Mouse (Mus musculus): ENCODE data around the gene Lamb2.

Lamb2 gene

GRCm38 (mm10) chr9:108461181-108461631 is 18.3 kb upstream of the Lamb2 start, which contains the start of gene Klhdc8b:
Gene Klhdc8b, minus strand, starts transcription at chr9:108461581.
- in situ Hi-C loops (cut with MboI; ENCODE audit: unreplicated experiment in 2 of 2): no loop called here

DNA sequence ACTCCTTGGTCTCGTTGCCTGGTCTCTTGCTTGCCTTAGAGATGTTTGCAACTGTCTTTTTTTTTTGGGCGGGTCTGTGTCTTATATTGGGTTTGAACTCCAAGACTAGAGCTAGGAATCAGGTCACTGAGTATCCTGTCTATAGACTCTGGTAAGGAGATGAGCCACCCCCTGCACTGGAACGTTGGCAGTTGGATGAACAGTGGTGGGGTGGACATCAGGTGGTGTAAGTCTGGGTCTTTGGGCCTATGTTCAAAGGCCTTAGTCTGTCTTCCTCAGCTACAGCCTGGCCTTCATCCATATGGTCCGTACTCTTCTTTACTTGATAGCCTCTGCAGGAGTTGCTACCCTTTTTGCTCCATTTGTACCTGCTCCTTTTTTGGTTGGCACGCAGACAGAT is 17.9 kb upstream of the Lamb2 start:
- in situ Hi-C loops (cut with MboI; ENCODE audit: unreplicated experiment in 2 of 2): no loop called here

DNA sequence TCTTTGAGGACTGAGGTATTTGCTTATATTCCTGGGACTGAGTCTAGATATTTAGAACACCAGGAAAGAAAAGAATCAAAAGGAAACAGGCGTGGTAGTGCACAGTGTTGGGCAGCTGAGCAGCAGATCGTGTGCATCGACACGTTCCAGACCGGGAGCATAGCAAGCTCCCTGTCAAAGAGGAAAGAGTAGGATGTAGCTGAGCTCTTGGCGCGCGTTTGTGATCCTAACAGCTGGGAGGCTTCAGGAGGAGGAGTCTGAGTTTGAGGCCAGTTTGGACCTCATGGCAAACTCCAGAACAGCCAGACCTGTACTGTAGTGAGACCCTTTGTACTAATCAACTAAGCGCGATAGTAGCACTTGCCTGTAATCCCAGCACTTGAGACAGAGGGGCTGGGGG is 17.3 kb upstream of the Lamb2 start:
- in situ Hi-C loops (cut with MboI; ENCODE audit: unreplicated experiment in 2 of 2): no loop called here

- in situ Hi-C loops (cut with MboI; ENCODE audit: unreplicated experiment in 2 of 2): no loop called here
Observed at GRCm38 (mm10) chr9:108463713-108464112, 15.8 kb upstream of the Lamb2 start.

GRCm38 (mm10) chr9:108466219-108466618 is 13.3 kb upstream of the Lamb2 start:
- in situ Hi-C loops (cut with MboI; ENCODE audit: unreplicated experiment in 2 of 2): no loop called here

DNA sequence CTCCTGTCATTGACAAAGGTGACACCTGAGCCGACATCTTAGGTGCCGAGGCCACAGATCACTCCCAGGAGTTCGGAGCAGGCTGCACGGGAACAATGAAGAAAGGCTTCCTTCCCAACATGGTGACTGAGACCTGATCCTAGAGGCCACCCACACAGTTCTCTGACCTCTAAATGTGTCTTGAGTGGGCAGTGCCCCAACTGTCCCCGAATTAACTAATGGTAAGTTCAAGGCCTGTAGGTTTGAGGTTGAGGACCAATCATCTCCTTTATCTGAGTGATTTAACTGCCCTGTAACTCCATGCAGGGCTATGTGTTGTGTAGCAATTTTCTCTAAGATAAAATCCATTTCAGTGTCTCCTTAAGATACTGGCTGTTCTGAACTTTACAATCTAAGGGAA is 10.1 kb upstream of the Lamb2 start:
- in situ Hi-C loops (cut with MboI; ENCODE audit: unreplicated experiment in 2 of 2): no loop called here

- in situ Hi-C loops (cut with MboI; ENCODE audit: unreplicated experiment in 2 of 2): no loop called here
Observed at GRCm38 (mm10) chr9:108469845-108470244, 9.7 kb upstream of the Lamb2 start.

DNA sequence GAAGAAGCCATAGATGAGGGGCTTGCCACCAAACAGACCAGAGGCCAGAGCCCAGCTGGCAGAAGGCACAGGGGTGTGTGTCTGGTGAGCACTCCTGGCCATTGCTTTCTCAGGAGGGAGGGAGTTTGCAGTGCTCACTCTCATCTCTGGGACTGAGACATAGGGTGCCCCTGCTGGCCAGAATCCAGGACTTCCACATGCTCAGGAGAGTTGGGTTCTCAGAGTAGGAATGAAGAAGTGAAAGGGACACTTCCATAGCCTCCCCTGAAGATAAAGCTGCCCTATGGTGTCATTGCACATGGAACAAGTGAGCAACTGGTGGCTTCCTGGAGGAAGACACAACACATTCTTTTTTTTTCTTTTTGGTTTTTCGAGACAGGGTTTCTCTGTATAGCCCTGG is 5.0 kb upstream of the Lamb2 start:
- in situ Hi-C loops (cut with MboI; ENCODE audit: unreplicated experiment in 2 of 2): no loop called here

DNA sequence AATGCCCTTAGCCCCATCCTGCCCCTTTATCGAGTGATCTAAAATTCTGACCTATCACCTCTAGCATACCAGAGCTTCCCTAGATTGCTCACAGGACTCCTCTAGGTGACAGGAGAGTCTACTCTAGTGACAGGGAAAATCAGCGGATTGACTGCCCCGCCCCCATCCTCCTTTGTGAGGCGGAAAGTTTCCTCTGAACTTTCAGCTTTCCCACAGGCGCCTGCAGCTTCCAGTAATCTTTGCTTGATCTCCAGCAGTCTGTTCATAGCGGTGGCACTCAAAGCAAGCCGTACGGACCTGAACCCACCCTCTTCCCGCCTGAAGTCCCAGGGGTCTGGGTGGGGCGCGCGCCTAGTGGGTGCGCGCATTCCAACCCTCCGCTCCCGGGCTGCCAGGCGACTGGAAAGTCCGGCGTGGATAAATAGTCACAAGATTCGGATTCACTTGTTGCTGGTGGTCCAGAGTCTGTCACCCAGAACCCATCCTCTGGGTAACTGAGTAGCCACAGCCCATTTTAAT is 839 bp upstream of the Lamb2 start:
- in situ Hi-C loops (cut with MboI; ENCODE audit: unreplicated experiment in 2 of 2): no loop called here

- in situ Hi-C loops (cut with MboI; ENCODE audit: unreplicated experiment in 2 of 2): no loop called here
Observed at GRCm38 (mm10) chr9:108479241-108479640, 295 bp upstream of the Lamb2 start.

- in situ Hi-C loops (cut with MboI; ENCODE audit: unreplicated experiment in 2 of 2): no loop called here
Observed at GRCm38 (mm10) chr9:108480813-108481519, 1.4 kb downstream of the Lamb2 start.

DNA sequence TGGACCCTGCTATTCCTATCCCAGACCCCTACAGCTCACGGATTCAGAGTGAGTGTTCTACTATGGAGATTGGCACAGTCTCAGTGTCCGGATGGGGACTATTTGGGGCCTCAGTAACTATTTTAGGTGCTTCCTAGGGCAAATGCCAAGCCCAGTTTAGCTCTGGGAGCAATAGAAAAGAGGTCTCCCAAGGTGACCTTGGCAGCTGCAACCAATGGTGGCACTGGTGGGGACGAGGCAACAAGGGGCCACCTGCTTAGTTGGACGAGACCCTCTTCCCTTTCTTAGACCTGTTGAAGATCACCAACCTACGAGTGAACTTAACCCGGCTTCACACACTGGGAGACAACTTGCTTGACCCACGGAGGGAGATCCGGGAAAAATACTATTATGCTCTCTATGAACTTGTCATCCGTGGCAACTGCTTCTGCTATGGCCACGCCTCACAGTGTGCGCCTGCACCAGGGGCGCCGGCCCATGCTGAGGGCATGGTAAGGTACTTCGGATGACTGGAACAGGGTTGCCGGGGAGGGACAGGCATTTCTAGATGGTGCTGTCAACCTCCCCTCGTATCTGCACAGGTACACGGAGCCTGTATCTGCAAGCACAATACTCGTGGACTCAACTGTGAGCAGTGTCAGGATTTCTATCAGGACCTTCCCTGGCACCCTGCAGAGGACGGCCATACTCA is 2.1 kb downstream of the Lamb2 start:
- in situ Hi-C loops (cut with MboI; ENCODE audit: unreplicated experiment in 2 of 2): no loop called here

DNA sequence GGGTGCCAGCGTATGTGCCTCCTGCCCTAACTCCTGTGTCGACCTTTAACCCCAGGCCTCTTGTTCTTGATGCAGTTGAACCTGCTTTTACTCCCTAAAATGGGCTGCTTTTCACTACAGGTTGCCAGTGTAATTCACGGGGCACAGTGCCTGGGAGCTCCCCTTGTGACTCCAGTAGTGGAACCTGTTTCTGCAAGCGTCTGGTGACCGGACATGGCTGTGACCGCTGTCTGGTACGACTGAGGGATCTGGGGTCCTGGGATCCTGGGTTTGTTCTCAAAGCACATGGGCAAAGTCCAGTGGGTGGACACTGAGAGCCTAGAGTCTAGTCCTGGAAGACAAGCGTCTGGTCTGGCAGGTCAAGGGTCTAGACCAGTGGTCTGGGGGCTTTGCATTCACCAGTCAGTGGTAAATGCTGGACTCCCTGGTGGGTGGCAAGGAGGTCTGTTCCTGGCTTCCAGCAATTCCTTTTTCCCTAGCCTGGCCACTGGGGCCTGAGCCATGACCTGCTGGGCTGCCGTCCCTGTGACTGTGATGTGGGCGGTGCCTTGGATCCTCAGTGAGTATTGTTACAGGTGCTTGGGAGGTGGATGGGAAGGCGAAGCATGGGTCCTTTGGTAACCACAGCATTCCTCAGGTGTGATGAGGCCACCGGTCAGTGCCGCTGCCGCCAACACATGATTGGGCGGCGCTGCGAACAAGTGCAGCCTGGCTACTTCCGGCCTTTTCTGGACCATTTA is 3.7 kb downstream of the Lamb2 start:
- in situ Hi-C loops (cut with MboI; ENCODE audit: unreplicated experiment in 2 of 2): no loop called here

GRCm38 (mm10) chr9:108484021-108484420 is 4.5 kb downstream of the Lamb2 start:
- in situ Hi-C loops (cut with MboI; ENCODE audit: unreplicated experiment in 2 of 2): no loop called here

DNA sequence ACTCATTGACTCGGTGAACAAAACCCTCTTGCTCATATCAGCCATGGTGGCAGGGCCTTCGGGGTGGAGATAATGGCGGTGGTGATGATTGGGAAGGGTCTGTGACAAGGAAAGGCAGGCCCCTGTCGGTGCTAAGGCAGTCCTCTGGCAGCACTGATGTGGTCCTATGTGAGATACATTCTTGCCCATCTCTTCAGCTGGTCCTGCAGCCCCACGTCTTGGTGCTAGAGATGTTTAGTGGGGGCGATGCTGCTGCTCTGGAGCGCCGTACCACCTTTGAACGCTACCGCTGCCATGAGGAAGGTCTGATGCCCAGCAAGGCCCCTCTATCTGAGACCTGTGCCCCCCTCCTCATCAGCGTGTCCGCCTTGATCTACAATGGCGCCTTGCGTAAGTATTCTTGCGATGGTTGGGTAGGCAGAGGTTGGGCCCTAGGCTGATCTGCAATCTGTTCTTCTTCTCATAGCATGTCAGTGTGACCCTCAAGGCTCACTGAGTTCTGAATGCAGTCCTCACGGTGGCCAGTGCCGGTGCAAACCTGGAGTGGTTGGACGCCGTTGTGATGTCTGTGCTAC is 5.9 kb downstream of the Lamb2 start:
- in situ Hi-C loops (cut with MboI; ENCODE audit: unreplicated experiment in 2 of 2): no loop called here

- in situ Hi-C loops (cut with MboI; ENCODE audit: unreplicated experiment in 2 of 2): no loop called here
Observed at GRCm38 (mm10) chr9:108486973-108487530, 7.5 kb downstream of the Lamb2 start.

GRCm38 (mm10) chr9:108488403-108488802 is 8.9 kb downstream of the Lamb2 start:
- in situ Hi-C loops (cut with MboI; ENCODE audit: unreplicated experiment in 2 of 2): no loop called here

DNA sequence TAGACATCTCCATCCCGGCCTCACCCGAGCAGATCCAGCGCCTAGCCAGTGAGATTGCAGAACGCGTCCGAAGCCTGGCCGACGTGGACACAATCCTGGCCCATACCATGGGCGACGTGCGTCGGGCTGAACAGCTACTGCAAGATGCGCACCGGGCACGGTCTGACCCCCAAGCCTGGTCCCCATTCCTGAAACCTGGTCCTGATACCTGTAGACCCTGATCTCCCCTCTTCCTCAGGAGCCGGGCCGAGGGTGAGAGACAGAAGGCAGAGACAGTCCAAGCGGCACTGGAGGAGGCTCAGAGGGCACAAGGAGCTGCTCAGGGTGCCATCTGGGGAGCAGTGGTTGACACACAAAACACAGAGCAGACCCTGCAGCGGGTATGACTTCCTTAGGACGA is 9.7 kb downstream of the Lamb2 start:
- in situ Hi-C loops (cut with MboI; ENCODE audit: unreplicated experiment in 2 of 2): no loop called here

- in situ Hi-C loops (cut with MboI; ENCODE audit: unreplicated experiment in 2 of 2): no loop called here
Observed at GRCm38 (mm10) chr9:108489702-108490558, 10.4 kb downstream of the Lamb2 start.
